Mouse (Mus musculus): ENCODE data around the gene Stk10. TPM values are rescaled to one million over a fixed set of nuclear protein-coding genes. Genes with fewer than 3 reads are reported as not detected.

Gene Stk10
- polyA plus RNA-seq, 1 experiment from 2014 or later: 2.8 TPM

DNA sequence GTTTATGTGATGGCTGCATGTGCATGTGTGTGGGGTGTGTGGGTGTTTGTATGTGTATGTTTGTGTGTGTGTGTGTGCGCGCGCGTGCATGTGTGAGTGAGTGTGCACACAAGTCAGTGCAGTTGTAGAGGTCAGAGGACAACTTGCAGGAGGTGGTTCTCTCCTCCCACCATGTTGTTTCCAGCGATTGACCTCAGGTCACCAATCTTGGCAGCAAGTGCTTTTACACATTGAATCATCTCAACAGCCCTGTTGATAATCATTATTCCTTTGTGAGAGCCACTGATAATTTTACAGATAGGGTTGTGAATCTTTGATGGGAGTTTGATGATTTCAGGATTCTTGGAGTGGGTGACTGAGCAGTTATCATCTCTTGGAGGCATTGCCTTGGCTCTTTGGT, 99.6 kb downstream of the Stk10 start:
- H3K36me3 ChIP-seq: no peaks in the 10 kb centered on the region
- WGBS: 94% methylated on average over 5 of the region's 5 CpGs
- no peak overlapping the region for H3K27ac ChIP-seq (replicated peaks)
- ATAC-seq (ENCODE audit: low FRiP score, low read depth): no peak
- no peaks in the 10 kb centered on the region for H3K4me1 ChIP-seq (replicated peaks)
- H3K9ac ChIP-seq: no peak overlapping the region
- H3K4me2 ChIP-seq: no peak overlapping the region
- no peak overlapping the region for H3K4me3 ChIP-seq
- H3K27me3 ChIP-seq: no peaks in the 10 kb centered on the region
- no peaks in the 10 kb centered on the region for H3K9me3 ChIP-seq

DNA sequence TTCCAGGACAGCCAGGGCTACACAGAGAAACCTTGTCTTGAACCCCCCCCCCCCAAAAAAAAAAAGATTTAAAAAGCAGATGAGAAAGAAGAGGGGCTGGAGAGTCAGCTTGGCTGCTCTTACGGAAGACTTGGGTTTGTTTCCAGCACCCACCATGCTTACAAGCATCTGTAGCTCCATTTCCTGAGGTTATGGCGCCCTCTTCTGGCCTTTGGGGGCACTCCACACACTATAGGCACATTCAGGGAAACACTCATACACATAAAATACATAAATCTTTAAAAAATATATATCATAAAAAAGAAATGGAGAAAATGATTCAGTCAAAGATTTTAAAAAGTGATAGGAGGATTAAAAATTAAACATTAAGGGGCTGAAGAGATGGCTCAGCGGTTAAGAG, 100.4 kb downstream of the Stk10 start:
- ATAC-seq (ENCODE audit: low FRiP score, low read depth): no peak
- no peaks in the 10 kb centered on the region for H3K4me1 ChIP-seq (replicated peaks)
- no peak overlapping the region for H3K9ac ChIP-seq
- H3K9me3 ChIP-seq: no peaks in the 10 kb centered on the region
- no peaks in the 10 kb centered on the region for H3K27me3 ChIP-seq
- 72% methylated on average over 3 of the region's 3 CpGs for WGBS
- H3K4me3 ChIP-seq: no peak overlapping the region
- no peak overlapping the region for H3K27ac ChIP-seq (replicated peaks)
- no peak overlapping the region for H3K4me2 ChIP-seq
- H3K36me3 ChIP-seq: no peaks in the 10 kb centered on the region

- Histone ChIP-seq H3K27ac (replicated peaks) (no peak overlapping the region), H3K27me3 (no peaks in the 10 kb centered on the region), H3K4me3 (no peak overlapping the region), H3K4me2 (no peak overlapping the region), H3K4me1 (replicated peaks) (no peaks in the 10 kb centered on the region), H3K9ac (no peak overlapping the region), H3K36me3 (no peaks in the 10 kb centered on the region), H3K9me3 (no peaks in the 10 kb centered on the region)
- no peak for ATAC-seq (ENCODE audit: low FRiP score, low read depth)
- WGBS: 93% methylated on average over 2 of the region's 2 CpGs
Observed at GRCm38 (mm10) chr11:32634143-32634542, 101.0 kb downstream of the Stk10 start.

DNA sequence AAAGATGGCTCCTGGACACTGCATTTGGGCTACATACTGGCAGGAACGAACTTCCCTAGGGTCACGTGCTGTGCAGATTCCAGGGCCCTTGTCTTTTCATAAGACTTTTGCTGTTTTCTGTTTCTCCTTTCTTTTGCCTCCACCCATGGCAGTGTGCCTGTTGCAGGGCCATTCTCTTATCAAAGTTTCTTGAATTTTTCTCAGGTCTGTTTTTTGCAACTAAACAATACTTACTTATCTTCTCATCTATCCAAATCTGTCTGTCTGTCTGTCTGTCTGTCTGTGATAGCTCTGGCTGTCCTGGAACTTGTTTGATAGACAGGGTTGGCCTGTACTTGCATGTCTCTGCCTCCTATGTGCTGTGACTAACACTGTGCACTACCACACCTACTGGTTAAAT, 101.7 kb downstream of the Stk10 start:
- H3K4me3 ChIP-seq: no peak overlapping the region
- no peak overlapping the region for H3K4me2 ChIP-seq
- no peak overlapping the region for H3K9ac ChIP-seq
- H3K27me3 ChIP-seq: no peaks in the 10 kb centered on the region
- ATAC-seq (ENCODE audit: low FRiP score, low read depth): no peak
- 57% methylated on average over 2 of the region's 2 CpGs for WGBS
- H3K27ac ChIP-seq (replicated peaks): no peak overlapping the region
- H3K4me1 ChIP-seq (replicated peaks): no peaks in the 10 kb centered on the region
- no peaks in the 10 kb centered on the region for H3K9me3 ChIP-seq
- H3K36me3 ChIP-seq: no peaks in the 10 kb centered on the region

GRCm38 (mm10) chr11:32636275-32636674, 103.2 kb downstream of the Stk10 start:
- Histone ChIP-seq H3K27ac (replicated peaks) (no peak overlapping the region), H3K9me3 (no peaks in the 10 kb centered on the region), H3K4me1 (replicated peaks) (peaks cover 5% of the 10 kb centered on the region), H3K36me3 (no peaks in the 10 kb centered on the region), H3K9ac (no peak overlapping the region), H3K27me3 (no peaks in the 10 kb centered on the region), H3K4me3 (no peak overlapping the region), H3K4me2 (no peak overlapping the region)
- no peak for ATAC-seq (ENCODE audit: low FRiP score, low read depth)
- 69% methylated on average over 4 of the region's 4 CpGs for WGBS

DNA sequence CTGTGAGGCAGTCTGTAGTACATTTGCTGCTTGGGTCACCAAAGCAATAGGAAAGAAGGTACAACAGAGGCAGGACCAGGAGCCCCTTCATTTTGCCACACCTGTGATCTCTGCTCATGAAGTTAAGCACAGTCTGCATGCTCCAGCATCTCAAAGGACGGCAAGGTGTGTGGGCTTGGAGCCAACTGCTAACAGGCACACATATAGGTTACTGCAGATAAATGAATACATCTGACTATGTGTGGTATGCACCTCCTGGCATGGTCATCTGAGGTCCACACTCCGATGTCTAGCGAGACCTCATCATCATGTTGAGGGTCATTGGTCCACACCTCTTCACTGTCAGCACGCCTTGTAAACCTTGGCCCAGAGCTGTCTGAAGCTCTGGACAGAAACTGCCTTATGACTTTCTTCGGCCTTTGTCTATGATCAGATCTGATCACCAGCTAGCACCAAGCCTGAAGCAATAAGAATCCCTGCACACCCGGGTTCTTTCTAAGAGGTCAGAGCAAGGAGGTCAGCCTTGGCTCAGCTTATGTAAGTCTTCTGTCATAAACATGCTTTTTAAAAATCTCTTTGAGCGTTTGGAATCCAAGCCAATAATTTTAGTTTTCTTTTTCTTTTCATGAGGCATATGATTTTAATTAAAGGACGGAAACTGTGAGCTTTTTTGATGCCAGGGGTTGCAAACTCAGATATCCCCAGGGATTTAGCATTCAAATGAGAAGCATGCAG, 105.6 kb downstream of the Stk10 start:
- Histone ChIP-seq H3K9ac (no peak overlapping the region), H3K4me3 (no peak overlapping the region), H3K27ac (replicated peaks) (no peak overlapping the region), H3K4me2 (no peak overlapping the region), H3K4me1 (replicated peaks) (peaks cover 14% of the 10 kb centered on the region), H3K36me3 (no peaks in the 10 kb centered on the region), H3K27me3 (no peaks in the 10 kb centered on the region), H3K9me3 (no peaks in the 10 kb centered on the region)
- no peak for ATAC-seq (ENCODE audit: low FRiP score, low read depth)
- WGBS: 85% methylated on average over 8 of the region's 8 CpGs

- whole genome bisulfite sequencing: 92% methylated on average over 4 of the region's 4 CpGs
Observed at GRCm38 (mm10) chr11:32640617-32641016, 107.5 kb downstream of the Stk10 start.

DNA sequence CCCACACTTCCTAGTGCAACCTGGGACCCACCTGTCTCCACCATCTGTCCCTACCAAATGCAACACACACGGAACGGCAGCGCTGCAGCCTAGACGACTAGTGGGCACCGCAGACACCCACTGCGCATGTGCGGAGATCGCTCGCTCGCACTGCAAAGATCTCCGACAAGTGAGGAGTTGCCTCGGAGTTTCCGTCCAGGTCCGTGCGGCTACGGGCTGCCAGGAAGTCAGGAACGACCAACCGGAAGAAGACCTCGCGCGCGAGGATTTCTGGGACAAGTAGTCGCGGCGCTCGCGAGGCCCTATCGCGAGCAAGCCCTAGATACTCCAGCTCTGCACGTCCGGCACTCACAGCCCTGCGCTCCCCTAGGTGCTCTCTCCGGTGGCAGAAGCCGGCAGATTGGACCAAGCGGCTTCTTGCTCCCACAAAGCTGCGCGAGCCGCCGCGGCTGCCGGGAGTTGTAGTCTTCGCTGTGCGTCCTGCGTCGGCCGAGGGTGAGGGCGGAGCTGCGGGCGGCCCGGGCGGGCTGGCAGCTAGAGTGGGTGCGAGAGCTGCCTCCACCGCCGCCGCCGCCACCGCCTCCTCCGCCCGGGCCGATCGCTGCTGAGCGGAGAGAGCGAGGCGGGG, 109.3 kb downstream of the Stk10 start, which contains the start of gene Fbxw11:
Gene Fbxw11, plus strand, starts transcription at position 476 of the 628 bp plus-strand sequence.
- ATAC-seq (ENCODE audit: low FRiP score, low read depth): peak; percentile 96
- Histone ChIP-seq H3K9ac (peak within 1 kb of the TSS; percentile 98), H3K4me2 (peak within 1 kb of the TSS; percentile 83), H3K27ac (replicated peaks) (peak within 1 kb of the TSS; percentile 98), H3K27me3 (no peaks in the 10 kb centered on the region), H3K4me3 (peak within 1 kb of the TSS; percentile 98), H3K9me3 (no peaks in the 10 kb centered on the region), H3K36me3 (no peaks in the 10 kb centered on the region), H3K4me1 (replicated peaks) (peaks cover 20% of the 10 kb centered on the region)
- under 1% methylated on average over 46 of the region's 64 CpGs for WGBS

More at GRCm38 (mm10) chr11:32640617-32641016, 107.5 kb downstream of the Stk10 start:
- H3K4me3 ChIP-seq: no peak overlapping the region
- H3K9me3 ChIP-seq: no peaks in the 10 kb centered on the region
- H3K9ac ChIP-seq: no peak overlapping the region
- H3K4me2 ChIP-seq: peak overlapping the region; percentile 83; the same call in 1 of the 2 replicates
- ATAC-seq (ENCODE audit: low FRiP score, low read depth): no peak
- no peak overlapping the region for H3K27ac ChIP-seq (replicated peaks)
- H3K36me3 ChIP-seq: no peaks in the 10 kb centered on the region
- H3K27me3 ChIP-seq: no peaks in the 10 kb centered on the region
- H3K4me1 ChIP-seq (replicated peaks): peaks cover 20% of the 10 kb centered on the region

- Histone ChIP-seq H3K9me3 (no peaks in the 10 kb centered on the region), H3K4me1 (replicated peaks) (peaks cover 20% of the 10 kb centered on the region), H3K4me3 (peak overlapping the region; percentile 98), H3K36me3 (no peaks in the 10 kb centered on the region), H3K4me2 (peak overlapping the region; percentile 83), H3K9ac (peak overlapping the region; percentile 98), H3K27ac (replicated peaks) (peak overlapping the region; percentile 98), H3K27me3 (no peaks in the 10 kb centered on the region)
- WGBS: under 1% methylated on average over 38 of the region's 54 CpGs
- ATAC-seq (ENCODE audit: low FRiP score, low read depth): peak; percentile 73
Observed at GRCm38 (mm10) chr11:32642899-32643886, 110.1 kb downstream of the Stk10 start.

- Histone ChIP-seq H3K9ac (peak overlapping the region; percentile 98), H3K27me3 (no peaks in the 10 kb centered on the region), H3K4me1 (replicated peaks) (peaks cover 20% of the 10 kb centered on the region), H3K9me3 (no peaks in the 10 kb centered on the region), H3K4me2 (peak overlapping the region; percentile 83), H3K36me3 (no peaks in the 10 kb centered on the region), H3K27ac (replicated peaks) (peak overlapping the region; percentile 98), H3K4me3 (peak overlapping the region; percentile 98)
- ATAC-seq (ENCODE audit: low FRiP score, low read depth): no peak
- WGBS: 46% methylated on average over 3 of the region's 3 CpGs
Observed at GRCm38 (mm10) chr11:32644010-32644409, 110.9 kb downstream of the Stk10 start.

- no peaks in the 10 kb centered on the region for H3K36me3 ChIP-seq
- 88% methylated on average over 2 of the region's 2 CpGs for whole genome bisulfite sequencing
- H3K4me1 ChIP-seq (replicated peaks): peaks cover 17% of the 10 kb centered on the region
- H3K9ac ChIP-seq: no peak overlapping the region
- no peaks in the 10 kb centered on the region for H3K9me3 ChIP-seq
- no peak for ATAC-seq (ENCODE audit: low FRiP score, low read depth)
- no peak overlapping the region for H3K4me2 ChIP-seq
- H3K27me3 ChIP-seq: no peaks in the 10 kb centered on the region
- H3K4me3 ChIP-seq: no peak overlapping the region
- H3K27ac ChIP-seq (replicated peaks): no peak overlapping the region
Observed at GRCm38 (mm10) chr11:32647265-32647664, 114.2 kb downstream of the Stk10 start.

All from hindbrain, embryonic 15.5 days (tissue).